Mouse (Mus musculus) frontal cortex, adult (tissue): Measurements from ENCODE around the gene Cldn2.

Source experiments
- ATAC-seq: cut with Nextera tagmentation; 2 replicates; pipeline ENCODE4 v1.9.2; 2017; ENCODE audit warnings: mild to moderate bottlenecking, moderate library complexity, mixed read lengths; ENCODE audit not compliant: low TSS enrichment

Gene Cldn2

GRCm38 (mm10) chrX:139807391-139807790, 6.8 kb downstream of the Cldn2 start:
- no peak for ATAC-seq

GRCm38 (mm10) chrX:139808085-139808484, 7.5 kb downstream of the Cldn2 start:
- no peak for ATAC-seq

- ATAC-seq = peak; percentile 38; the same call in 1 of the 2 replicates
These were observed 7.9 kb downstream of the Cldn2 start for GRCm38 (mm10) chrX:139808501-139808900.

- ATAC-seq = no peak
These were observed 12.1 kb downstream of the Cldn2 start for GRCm38 (mm10) chrX:139812636-139813298.

DNA sequence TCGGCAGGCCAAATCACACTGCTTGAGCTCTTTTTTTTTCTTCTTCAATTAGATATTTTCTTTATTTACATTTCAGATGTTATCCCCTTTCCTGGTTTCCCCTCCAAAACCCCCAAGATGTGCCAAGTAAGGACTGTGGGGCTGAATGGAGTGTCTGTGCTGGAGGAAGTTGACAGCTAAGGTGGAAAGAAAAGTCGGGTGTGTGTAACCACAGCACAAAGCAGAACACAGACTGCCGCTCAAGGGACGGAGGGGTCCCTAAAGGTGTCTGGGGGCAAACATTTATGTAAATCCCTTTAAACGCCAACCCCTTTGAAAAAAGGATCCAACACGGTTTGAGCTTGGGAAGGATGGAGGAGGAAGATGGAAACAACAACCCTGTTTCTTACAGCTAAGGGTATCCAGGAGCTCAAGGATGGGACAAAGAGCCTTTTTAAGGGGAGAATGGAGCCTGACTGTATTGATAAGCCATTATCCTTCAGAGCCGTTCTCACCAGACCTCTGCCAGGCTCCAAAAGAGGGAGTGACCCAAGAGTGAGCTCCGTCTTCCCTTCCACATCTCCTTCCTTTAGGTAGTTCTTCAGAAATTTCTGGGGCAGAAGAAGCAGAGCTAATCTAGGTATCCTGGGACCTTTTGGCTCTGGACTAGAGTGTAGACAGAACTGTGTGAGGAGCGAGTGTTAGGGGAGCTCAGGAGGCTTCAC, 12.8 kb downstream of the Cldn2 start:
- ATAC-seq = no peak

- ATAC-seq = no peak
These were observed 13.5 kb downstream of the Cldn2 start for GRCm38 (mm10) chrX:139814018-139814635.

DNA sequence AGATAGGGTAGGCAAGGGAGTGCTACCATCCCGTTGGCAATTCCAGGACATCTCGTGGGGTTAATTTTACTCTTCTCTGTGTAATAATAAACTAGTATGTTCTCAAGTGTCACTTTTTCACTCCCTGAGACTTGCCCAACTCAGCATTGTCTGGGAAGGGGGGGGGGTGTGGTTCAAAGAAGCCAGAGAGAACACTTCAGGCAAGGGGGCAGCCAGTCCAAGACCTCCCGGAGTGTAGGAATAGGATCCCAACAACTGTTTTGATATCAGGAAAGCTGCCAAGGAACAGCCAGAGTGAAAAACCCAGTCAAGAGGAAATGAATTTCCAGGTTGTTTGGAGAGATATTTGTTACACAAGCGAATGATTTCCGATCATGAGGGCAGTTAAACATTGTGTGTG, 14.6 kb downstream of the Cldn2 start:
- no peak for ATAC-seq

DNA sequence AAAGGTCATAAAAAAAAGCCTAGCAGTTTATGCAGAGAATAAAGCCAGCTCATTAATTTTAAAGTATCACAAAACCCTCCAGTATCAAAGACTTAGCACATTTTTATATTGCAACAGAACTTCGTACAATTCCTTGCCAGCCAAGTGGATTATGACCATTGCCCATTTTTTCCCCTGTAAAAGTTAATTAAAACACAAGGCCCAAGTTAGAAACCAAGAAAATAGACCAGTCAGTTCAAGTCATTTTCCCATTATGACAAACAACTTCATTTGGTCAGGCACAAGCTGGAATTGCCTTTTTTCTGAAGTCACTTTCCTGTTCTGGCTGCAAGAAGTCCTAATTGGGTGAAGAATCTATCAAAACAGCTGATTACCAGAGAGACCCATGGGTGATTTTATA, 24.8 kb downstream of the Cldn2 start:
- no peak for ATAC-seq

DNA sequence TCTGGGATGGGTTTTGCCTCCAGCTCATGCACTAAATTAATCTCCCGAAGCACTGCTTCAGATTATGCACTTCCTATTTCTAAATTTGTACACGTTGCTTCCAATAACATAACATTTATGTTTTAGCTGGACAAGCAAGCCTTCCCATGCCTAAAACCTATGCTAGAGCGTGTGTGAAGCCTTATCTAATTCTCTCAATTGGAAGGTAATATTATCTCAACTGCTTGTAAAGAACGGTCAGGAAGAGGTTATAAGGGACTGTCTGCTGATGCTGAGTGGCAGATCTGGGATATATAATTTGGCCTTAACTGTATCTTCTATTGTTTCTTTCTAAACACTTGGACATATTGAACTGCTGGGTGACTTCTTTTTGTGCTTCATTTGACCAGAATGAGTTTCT, 26.3 kb downstream of the Cldn2 start:
- no peak for ATAC-seq

DNA sequence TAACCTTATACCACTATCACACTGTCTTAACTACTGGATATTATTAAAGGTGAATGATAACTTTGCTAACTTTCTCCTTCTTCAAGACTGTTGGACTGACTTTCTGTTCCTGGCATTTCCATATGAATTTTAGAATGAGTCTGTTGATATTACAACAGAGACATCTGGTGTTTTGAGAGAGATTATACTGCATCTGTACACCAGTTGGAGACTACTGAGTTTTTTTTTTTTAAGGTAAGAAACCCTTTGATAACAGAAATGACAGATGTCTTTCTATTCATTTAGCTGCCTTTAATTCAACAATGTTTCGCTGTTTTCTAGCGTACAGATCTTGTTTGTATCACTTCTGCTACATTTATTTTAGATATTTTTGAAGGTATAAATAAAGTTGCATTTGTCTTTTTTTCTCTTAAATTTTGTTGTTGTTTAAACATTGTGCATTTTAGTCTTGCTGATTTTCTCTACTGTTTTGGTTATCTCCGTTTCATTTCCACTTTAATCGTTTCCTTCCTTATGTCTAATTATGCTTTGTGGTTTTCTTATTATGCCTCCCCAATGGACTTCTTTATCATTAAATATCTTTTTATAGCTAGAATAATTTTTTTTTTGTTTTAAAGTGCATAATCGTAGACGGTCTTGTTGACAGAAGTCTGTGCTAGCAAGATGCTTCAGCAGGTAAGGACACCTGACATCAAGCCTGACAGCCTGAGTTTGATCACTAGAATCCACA, 27.9 kb downstream of the Cldn2 start:
- ATAC-seq = no peak

- ATAC-seq = peak; percentile 64; the same call in 1 of the 2 replicates
These were observed 31.8 kb downstream of the Cldn2 start for GRCm38 (mm10) chrX:139832464-139832863.

GRCm38 (mm10) chrX:139839057-139839456, 38.4 kb downstream of the Cldn2 start:
- ATAC-seq = no peak

DNA sequence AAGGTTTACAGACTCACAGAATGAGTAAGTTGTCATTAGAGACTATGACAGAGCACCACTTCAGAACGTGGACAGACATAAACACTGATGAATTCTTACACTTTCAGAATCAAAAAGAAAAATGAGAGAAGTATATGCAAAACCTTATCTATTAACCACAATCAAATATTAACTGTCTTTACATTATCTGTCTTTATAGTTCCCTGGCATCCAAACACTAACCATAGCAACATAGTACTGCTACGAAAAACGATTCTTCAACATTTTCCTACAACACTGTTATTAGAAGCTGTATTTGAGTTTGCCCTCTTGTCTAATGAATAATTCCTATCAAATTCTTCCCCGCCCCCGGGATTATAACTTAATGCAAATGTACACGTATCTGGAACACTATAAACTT, 40.5 kb downstream of the Cldn2 start:
- no peak for ATAC-seq

GRCm38 (mm10) chrX:139854795-139855194, 54.2 kb downstream of the Cldn2 start:
- no peak for ATAC-seq

GRCm38 (mm10) chrX:139859402-139859801, 58.8 kb downstream of the Cldn2 start:
- ATAC-seq = peak; percentile 76; the same call in 1 of the 2 replicates
